Mouse (Mus musculus): ENCODE data around the gene Mpv17l2.

Mpv17l2 gene

DNA sequence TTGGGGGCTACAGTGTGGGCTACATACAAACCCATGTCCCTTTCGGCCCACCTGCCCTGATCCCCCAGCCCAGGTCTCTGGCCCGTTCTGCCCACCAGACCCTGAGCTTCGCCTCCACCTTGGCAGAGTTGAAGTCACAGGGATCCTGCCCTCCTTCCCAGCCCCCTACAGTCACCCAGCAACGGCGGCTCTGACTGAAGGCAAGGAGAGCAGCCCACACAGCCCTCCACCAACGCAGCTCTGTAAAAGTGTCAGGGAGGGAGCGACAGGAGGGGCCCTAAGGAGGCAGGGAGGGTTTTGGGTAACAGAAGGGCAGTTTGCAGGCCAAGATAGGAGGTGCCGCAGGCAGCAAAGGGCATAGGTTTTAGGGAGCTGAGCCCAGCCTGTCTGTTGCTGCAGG lies 30.1 kb upstream of the Mpv17l2 start:
- DNase-seq (ENCODE audit: low read depth, low spot score), result no peak

DNA sequence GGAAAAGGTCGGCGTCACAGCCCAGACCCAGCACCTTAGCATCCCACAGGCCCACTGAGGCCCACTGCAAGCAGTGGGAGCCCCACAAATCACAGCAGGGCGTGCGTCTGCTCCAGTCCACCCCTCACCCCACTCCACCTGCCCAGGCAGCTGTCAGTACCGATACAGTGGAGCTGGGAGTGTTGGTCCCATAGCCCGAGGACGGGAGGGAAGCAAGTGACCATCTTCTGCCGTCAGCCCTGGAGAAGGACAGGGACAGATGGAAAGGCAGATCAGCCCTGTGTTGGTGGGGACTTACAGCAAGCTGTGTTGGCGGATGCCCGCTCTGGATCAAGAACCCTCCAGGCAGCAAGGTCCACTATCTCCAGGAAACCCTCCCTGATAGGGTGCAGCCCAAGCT lies 28.3 kb upstream of the Mpv17l2 start:
- DNase-seq (ENCODE audit: low read depth, low spot score), result no peak

DNA sequence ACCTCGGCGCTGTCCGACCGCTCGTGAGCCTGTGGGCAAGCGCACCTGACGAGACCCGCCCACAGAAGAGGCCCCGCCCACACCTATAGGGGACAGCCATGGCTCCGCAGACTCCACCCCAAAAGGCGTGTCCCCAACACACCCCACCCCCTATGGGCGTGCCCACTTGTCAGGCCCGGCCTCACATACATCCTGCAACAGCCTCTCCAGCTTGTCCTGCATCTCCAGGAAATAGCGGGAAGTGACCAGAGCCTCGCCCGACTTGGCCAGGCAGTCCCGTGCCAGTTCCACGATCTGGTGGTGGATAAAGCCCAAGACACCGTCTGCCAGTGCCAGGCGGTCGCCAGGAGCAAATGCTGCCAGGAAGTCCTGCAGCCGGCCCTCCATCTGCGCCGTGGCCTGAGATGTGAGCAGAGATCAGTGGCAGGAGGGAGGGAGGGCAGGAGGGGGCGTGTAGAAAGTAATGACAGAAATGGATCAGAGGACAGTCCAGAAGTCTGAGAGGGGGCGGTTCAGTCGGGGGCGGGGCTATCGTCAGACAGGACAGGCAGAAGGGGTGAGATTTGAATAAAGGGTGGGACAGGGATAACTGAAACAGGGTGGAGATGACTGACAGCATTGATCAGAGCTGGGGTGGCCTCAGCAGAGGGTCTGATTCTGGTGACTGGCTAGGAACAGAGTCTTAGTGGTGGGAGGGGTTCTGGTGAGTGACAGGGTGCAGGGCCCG lies 27.4 kb upstream of the Mpv17l2 start:
- no peak for DNase-seq (ENCODE audit: low read depth, low spot score)

DNA sequence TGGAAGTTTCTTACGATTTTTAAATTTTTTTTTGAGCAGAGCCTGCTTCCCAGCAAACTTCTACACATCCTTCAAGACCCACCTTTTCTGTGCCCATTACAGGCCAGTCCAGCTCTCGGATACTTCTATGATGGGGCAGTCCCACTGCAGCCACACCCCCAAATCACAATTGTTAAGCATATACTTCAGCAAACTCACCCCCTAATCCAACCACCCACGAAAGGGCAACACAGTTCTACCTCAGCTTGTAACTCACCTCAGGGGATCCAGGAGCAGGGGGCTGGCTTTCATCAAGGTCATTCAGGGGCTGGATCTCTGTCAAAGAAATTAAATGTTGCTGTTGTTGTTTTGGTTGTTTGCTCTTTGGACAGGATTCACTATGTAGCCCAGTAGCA lies 26.3 kb upstream of the Mpv17l2 start:
- DNase-seq (ENCODE audit: low read depth, low spot score), result no peak

DNA sequence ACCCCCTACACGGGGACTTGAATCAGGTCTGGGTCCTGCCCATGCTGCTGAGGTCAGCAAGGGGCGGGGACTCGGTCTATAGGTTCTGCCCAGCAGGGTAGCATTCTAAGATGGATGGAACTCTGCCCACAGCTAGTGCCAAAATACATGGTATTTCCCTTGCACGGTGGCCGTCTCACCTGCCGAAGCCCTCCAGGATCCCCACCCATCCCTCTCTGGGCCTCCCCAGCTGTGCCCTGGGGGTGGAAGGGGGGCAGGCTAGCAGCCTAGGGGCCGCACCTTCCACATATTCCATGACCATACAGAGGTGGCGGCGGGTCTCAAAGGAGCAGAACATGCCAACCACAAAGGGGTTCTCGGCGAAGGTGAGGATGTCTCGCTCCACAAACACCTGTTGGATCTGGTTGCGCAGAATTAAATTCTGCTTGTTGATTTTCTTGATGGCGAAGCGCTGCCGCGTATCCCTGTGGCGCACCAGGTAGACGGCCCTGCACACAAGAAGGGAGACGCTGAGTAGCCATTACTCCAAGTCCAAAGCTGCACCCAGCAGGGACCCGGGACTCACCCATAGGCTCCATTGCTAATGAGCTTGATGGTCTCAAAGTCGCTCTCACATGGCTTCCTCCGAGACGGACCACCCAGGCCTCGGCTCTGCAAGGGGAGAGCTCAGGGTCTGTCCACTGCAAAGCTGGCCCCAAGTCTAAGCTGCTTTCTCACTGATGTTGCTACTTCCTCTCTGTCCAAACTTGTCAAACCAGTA lies 25.7 kb upstream of the Mpv17l2 start:
- DNase-seq (ENCODE audit: low read depth, low spot score), result no peak

DNA sequence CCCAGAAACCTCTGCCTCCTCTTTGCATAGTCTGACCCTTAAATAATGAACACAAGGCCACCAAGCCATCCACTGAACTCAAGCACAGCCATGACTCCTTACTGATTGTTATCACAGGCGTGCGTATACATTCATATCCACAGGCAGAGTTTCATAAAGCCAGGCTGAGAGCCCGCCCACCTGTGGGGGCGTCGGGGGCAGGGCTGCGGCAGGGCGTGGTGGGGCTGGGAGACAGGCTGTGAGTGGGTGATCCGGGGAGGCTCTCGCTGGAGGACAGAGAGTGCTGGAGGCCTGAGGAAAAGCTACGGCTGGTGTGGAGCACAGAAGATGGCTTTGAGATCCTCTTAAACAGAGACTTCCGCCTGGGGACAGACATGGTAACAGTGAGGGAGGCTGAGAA lies 19.3 kb upstream of the Mpv17l2 start:
- DNase-seq (ENCODE audit: low read depth, low spot score), result no peak

DNA sequence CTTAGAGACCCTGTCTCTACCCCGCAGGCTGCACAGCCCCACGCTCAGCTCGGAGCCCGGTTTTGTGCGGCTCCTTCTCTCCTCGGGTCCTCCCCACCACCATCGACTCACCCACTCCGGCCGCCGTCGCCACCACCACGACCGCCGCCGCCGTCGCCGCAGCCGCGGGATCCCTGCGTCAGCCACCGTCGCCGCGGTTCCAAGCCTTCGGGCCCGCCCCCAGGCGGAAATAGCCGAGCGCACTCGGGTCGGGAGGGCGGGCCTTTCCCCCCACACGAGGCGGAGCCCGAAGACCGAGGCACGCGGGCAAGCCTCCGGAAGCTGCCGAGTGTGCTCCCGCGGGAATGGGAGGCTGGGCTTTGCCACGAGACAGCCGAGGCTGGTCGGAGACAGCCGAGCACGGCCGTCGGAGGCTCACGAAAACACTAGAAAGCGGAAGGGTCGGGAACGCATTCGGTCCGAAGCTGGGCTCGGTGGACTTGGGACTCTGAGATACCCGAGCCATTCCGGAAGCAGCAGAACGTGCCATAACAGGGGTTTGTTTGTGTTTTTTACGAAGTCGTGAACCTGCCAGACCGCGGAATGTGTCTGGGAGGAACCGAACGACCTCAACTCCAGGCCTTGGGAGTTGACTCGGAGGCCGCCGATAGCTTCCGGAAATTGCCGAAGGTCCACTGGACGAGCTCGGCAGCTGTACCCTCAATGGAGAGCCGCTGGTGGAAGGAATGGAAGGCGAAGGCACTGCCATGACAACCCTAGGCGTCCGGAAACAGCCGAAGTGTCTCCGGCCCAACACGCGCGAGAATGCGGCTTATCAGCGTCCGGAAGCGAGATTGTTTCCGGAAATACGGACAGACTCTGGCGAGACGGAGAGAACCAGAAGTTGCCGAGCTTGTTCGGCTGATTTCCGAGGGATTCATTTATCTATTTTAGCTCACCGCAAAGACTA lies 16.0 kb upstream of the Mpv17l2 start, which contains the start of gene Pik3r2:
Gene Pik3r2, minus strand, starts transcription at position 218 of the 949 bp plus-strand sequence.
- DNase-seq (ENCODE audit: low read depth, low spot score), result peak; percentile 98

DNA sequence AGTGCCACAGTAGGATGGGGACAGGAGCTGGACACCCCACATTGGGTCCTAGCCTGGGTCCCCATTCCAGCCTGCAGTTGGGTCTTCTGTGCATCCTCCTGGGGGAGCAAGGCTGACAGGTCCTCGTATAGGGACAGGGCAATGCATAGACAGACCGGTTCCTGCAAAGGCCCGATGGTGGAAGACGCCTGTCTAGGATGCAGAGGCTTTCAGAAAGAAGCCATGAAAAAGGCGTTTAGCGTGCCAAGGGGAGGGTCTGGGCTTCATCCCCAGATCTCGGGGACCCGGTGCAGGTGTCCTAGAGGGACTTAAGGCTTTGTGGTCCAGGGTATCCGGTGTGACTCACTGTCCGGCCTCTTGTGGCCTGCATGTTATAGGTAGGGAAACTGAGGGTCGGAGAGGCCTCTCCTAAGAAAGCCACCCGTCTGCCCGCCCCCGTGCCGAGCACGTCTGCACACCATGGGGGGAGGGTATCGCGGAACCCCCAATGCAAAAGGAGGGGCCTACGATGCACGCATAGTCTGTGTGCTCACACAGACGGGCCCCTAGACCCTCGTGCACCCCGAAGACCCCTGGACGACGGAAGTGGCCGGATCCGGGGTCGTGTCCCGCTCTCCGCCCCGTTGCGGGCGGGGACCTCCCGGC lies 15.2 kb upstream of the Mpv17l2 start:
- no peak for DNase-seq (ENCODE audit: low read depth, low spot score)

DNA sequence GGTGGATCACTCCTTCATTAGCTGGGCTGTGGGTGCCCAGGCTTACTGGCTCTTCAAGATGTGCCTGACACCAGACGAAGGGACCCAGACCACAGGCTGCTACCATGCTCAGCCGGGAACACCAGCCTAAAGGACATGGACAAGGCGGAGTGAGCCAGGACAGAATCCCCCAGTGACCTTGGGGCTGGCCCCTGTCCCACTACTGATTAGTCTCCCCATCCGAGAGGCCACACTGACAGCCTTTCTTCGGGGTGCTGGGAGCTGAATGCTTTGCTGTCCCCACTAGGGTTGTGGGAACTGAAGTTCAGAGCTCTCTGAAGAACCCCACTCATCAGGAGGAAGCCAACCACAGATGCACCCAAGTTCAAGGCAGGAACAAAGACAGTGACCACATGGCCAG lies 14.5 kb upstream of the Mpv17l2 start:
- DNase-seq (ENCODE audit: low read depth, low spot score), result no peak

DNA sequence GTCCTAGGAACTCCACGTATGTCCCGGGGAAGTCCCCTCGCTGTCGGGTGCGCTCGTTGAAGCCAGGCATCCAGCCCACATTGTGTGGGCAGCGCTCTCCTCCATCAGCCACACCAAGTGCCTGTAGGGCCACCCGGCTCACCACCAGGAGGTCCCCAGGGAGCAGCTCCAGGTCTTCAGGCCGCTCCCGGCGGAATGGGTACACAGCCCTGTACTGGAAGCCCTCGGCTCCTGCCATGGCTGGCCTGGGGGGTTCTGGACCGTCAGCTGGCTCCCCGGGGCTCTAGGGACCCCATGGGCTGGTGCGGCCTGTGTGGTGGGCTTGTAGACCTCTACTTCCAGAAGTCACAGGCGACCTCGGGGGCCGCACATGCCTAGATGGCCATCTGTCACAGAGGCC lies 14.0 kb upstream of the Mpv17l2 start:
- DNase-seq (ENCODE audit: low read depth, low spot score), result no peak

DNA sequence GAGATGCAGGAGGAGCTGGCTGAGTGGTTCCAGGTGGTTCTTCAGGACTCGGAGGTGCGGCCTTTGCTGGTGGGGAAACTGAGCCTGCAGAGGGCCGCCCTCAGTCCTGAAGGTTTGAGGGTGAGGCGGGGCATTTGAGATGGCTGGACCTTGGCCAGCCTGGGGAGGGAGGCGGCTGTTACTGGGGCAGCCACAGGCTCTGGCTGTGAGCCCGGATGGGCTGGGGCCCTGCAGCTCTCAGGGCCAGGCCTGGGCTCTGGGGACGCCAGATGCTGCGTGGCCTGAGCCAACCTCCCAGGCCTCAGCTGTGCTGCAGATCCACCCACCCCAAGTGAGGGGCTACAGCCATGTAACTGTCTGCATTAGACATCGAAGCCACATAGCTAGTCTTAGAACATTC lies 13.1 kb upstream of the Mpv17l2 start:
- peak; percentile 93 for DNase-seq (ENCODE audit: low read depth, low spot score)

DNA sequence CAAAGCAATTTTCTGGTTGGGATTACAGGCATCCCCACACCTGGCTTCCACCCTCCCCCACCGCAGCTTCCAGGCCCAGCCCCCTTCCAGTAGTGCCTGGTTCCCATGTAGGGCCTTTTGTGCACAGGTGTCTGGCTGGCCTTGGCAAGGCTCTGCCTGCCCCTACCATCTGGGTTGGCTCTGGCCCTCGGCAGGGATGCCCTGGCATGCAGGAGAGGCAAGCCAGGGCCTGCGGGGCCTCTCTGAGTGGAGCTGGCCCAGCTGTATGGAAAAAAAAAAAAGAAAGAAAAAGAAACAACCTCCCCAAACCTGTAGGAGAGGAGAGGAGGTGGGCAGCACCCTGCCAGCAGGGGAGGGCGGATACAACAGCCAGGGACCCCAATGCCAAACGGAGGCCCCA lies 12.7 kb upstream of the Mpv17l2 start:
- DNase-seq (ENCODE audit: low read depth, low spot score), result no peak

DNA sequence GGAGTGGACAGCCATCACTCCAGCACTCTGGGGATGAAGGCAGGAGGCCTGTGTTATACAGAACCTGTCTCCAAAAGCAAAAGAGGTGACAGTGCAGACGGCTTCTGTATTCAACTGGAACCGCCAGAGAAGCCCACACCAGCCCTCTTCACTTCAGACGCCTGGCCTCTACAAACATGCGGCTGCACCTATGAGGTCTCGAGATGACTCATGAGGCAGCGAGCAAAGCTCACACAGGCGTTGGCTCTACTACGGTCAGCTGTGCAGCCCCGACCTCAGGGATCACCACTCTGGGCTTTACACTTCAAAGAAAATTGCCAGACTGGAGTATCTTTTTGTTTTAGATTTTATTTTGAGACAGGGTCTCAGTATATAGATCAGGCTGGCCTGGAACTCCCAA lies 12.1 kb upstream of the Mpv17l2 start:
- peak; percentile 82 for DNase-seq (ENCODE audit: low read depth, low spot score)

DNA sequence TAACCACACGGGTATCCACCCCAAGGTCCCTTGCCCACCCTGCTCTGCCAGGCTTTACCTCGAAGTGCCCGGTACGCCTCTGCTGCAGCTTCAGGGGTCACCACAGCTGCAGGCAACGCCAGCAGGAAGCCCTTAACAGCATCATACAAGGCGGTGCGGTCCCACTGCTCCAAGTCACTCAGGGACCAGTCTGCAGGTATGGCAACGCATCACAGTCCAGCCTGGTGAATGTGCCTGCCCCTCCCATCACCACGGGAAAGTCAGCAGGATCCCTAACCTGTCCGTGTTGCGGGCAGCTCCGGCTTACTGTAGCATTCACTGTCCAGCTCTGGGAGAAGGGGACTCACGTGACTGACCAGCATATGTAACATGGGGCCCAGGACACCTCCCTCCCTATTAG lies 11.3 kb upstream of the Mpv17l2 start:
- no peak for DNase-seq (ENCODE audit: low read depth, low spot score)

DNA sequence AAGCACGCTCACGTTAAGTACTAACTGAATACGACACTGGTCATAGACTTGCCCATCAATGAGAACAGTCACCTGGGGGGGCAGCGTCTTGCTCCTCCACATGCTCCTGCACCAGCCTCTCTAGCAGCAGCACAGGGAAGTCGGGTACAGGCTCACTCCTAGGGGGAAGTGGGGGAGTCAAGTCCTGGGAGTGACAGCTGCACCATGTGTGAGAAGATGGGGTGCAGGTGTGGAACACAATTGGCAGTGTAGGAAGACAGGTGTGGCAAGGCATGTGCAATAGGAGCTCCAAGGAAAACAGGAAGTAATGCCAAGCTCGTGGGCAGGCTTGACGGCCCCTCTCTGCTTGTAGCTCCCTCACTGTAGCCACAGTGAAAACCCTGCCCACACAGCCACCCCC lies 10.5 kb upstream of the Mpv17l2 start:
- DNase-seq (ENCODE audit: low read depth, low spot score), result no peak

DNA sequence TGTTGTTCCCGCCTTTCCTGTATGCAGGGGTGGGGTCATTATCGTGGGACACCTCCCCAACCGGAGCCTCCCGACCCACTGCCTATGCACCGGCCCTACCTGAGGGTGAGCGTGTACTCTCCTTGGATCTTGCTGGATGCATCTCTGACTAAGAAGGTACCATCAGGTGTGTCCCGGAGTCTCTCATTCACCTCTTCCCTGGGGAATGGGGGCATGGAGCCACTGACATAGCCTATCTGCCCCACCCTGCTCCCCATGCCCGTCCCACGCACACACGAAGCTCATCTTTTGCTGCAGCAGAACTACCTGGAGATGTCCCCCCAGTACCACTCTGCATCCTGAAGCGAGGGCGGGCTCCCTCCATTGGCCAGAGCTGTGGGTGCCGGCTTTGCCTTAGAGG lies 10.0 kb upstream of the Mpv17l2 start:
- no peak for DNase-seq (ENCODE audit: low read depth, low spot score)

DNA sequence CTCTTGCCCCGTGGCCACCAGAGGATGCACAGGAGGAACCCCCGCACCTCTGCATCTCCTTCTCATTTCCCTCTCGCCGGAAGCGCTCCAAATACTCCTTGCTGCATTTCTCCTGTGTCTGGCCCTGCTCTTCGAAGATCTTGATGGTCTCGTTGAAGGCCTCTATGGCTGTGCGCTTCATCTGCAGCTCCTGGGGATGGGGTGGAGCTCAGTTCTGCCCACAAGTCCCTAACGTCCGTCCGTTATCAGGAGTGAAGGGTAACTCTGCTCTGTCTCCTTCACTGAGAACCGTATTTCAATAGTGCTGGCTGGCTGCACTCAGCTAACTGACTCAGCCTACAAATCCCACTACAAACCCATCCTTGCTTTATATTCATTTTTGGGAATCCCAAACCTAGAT lies 9.1 kb upstream of the Mpv17l2 start:
- DNase-seq (ENCODE audit: low read depth, low spot score), result no peak

DNA sequence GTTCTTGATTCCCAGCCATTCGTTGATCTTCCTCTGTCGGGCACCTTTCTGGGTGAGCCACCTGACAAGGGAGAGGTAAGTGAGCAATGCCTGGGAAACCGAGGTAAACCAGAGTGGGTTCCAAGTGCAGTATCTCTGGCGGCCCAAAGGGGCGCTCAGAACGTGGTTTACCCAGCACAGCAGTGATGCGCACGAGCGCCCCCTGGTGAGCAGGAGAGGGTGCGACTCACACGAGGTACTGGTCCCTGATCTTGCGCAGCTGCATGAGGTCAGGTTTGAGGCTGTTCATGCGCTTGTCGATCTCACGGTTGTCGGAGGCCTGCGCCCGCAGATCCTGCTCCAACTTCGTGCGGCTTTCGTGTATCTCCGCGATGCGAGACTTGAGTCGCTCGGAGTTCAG lies 8.6 kb upstream of the Mpv17l2 start:
- peak; percentile 98 for DNase-seq (ENCODE audit: low read depth, low spot score)

DNA sequence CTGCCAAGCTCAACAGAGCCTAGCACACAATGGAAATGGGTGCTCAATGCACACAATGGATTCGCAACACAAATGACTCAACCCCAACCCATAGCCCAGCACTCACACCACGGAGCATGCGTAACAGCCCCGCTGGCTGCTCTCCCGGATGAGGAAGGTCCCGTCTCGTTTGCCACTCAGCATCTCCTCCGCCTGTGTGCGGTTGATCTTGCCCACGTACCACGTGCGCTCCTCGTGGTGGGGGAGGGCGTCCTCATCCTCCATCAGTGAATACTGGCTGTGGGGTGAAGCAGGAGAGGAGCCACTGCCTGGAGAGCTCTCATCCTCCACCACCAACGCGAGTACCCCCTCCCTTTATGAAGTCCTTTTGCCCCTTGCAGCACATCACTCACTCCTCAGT lies 8.2 kb upstream of the Mpv17l2 start:
- DNase-seq (ENCODE audit: low read depth, low spot score), result no peak

DNA sequence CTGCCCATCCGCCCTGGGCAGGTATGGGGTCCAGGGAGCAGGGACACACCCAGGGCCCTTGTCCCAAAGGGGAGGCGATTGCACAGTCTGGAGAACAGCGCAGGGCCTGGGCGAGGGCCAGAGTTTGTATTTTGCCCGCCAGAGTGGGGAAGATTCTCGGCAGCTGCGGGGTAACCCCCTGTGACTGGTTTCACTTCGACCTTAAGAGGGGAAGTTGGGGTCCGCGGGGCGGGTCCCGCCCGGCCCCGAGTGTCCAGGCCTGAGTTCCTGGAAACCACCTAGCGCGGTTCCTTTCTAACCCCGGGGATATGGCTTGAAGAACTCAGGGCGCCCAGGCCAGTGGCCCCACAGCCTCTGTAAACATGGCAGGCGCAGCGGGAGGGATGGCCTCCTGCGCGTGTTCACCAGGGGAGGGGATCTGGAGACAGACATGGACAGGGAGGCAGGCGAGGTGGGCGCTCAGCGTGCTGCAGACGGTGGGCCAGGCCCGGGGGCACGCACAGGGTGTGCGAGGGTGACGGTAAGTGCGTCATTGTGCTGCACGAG lies 7.6 kb upstream of the Mpv17l2 start:
- no peak for DNase-seq (ENCODE audit: low read depth, low spot score)

DNA sequence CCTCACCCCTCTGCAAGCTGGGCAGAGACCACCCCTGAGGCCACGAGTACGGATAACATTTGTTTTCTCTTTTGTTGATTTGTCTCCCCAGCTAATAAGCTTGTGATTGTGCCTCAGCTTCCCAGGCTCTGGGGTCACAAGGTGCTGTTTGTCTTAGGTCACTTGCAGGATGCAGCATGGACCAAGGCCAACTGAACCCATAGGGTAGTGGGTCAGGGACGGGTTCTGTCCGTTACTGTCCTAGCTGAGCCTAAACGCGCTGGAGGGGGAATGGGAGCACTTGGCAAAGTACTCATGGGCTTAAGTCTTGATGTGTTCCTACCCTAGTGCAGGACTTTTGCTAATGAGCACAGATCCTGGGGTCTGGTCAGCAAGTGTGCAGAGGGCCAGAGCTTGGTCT lies 6.8 kb upstream of the Mpv17l2 start:
- no peak for DNase-seq (ENCODE audit: low read depth, low spot score)
